Mouse (Mus musculus) embryonic facial prominence, embryonic 11.5 days (tissue): Measurements from ENCODE around the gene Gm9945. TPM values are rescaled to one million over a fixed set of nuclear protein-coding genes. Genes with fewer than 3 reads are reported as not detected.

Experiments
- ATAC-seq: fragments of 200-750 bp; cut with Nextera tagmentation; replicated peaks from 2 replicates; pipeline ENCODE4 v1.8.0; 2017; ENCODE audit warnings: low read depth; ENCODE audit not compliant: insufficient number of reproducible peaks, low FRiP score, low TSS enrichment
- DNase-seq: peaks from one replicate; pipeline ENCODE4 v3.0.0-alpha.2; 2015; ENCODE audit warnings: low spot score
- H3K27ac ChIP-seq: fragments of 300-500 bp; sonication (generic); replicated peaks from 2 replicates; pipeline ENCODE4 v1.5.1; 2014; ENCODE audit warnings: mild to moderate bottlenecking, low read depth, low read length, control low read depth
- H3K27me3 ChIP-seq: fragments of 300-500 bp; sonication (generic); 2 replicates; pipeline ENCODE4 v1.6.1; 2014; ENCODE audit warnings: mild to moderate bottlenecking, low read length, moderate library complexity, mixed read lengths; ENCODE audit not compliant: control insufficient read depth, insufficient read depth
- H3K36me3 ChIP-seq: fragments of 300-500 bp; sonication (generic); replicated peaks from 2 replicates; pipeline ENCODE4 v1.6.1; 2014; ENCODE audit warnings: low read depth, mild to moderate bottlenecking, low read length, moderate library complexity, mixed read lengths; ENCODE audit not compliant: control insufficient read depth, insufficient read depth
- H3K4me1 ChIP-seq: fragments of 300-500 bp; sonication (generic); 2 replicates; pipeline ENCODE4 v1.6.1; 2014; ENCODE audit warnings: low read length, mixed read lengths; ENCODE audit not compliant: control insufficient read depth, insufficient read depth
- H3K4me2 ChIP-seq: fragments of 300-500 bp; sonication (generic); 2 replicates; pipeline ENCODE4 v1.6.1; 2014; ENCODE audit warnings: low read depth, mild to moderate bottlenecking, control low read depth, low read length, moderate library complexity
- H3K4me3 ChIP-seq: fragments of 300-500 bp; sonication (generic); 2 replicates; pipeline ENCODE4 v1.5.1; 2014; ENCODE audit warnings: low read depth, low read length, control low read depth
- H3K9ac ChIP-seq: fragments of 300-500 bp; sonication (generic); replicated peaks from 2 replicates; pipeline ENCODE4 v1.6.1; 2014; ENCODE audit warnings: mild to moderate bottlenecking, control low read depth, low read length
- H3K9me3 ChIP-seq: fragments of 300-500 bp; sonication (generic); replicated peaks from 2 replicates; pipeline ENCODE4 v1.6.1; 2016; ENCODE audit warnings: mild to moderate bottlenecking, low read length, inconsistent platforms, mixed read lengths; ENCODE audit not compliant: control insufficient read depth
- WGBS: fragments of 180-500 bp; shearing (Covaris S2); extraction: QIAGEN DNeasy Blood & Tissue Kit; methylation state at CpG from one replicate; pipeline ENCODE4 v1.1.7; 2014; 5-methylcytosine and 5-hydroxymethylcytosine counted together
- polyA plus RNA-seq: library from polyadenylated mRNA; unstranded; fragments of >200 nt; fragmentation: Nextera tagmentation; extraction: Ambion mirVana; gene quantifications from 2 replicates; pipeline ENCODE4 v1.2.1, GENCODE M21; 2014

Gm9945 gene
- polyA plus RNA-seq, 1 experiment from 2014 or later = not detected

GRCm38 (mm10) chr11:53452396-53452795, 27.6 kb upstream of the Gm9945 start:
- Histone ChIP-seq H3K36me3 (no peaks in the 10 kb centered on the region), H3K27me3 (peaks cover 2% of the 10 kb centered on the region; the same call in 1 of the 2 replicates), H3K9me3 (no peaks in the 10 kb centered on the region), H3K4me3 (no peak overlapping the region), H3K9ac (no peak overlapping the region), H3K4me1 (no peaks in the 10 kb centered on the region), H3K4me2 (no peak overlapping the region), H3K27ac (no peak overlapping the region)
- WGBS = 96% methylated on average over 9 of the region's 9 CpGs
- no peak for ATAC-seq
- no peak for DNase-seq

- Histone ChIP-seq H3K36me3 (no peaks in the 10 kb centered on the region), H3K27ac (no peak overlapping the region), H3K27me3 (peaks cover 5% of the 10 kb centered on the region; the same call in 1 of the 2 replicates), H3K9me3 (no peaks in the 10 kb centered on the region), H3K4me2 (no peak overlapping the region), H3K4me3 (no peak overlapping the region), H3K4me1 (no peaks in the 10 kb centered on the region), H3K9ac (no peak overlapping the region)
- 86% methylated on average over 5 of the region's 5 CpGs for WGBS
- DNase-seq (no peak), ATAC-seq (no peak)
Observed at GRCm38 (mm10) chr11:53453031-53453430, 26.9 kb upstream of the Gm9945 start.

GRCm38 (mm10) chr11:53456474-53457371, 23.2 kb upstream of the Gm9945 start, which contains the start of the genes Gm10447 and Shroom1:
Gm10447 (minus strand) TSS chr11:53457110.
Shroom1 (plus strand) TSS chr11:53457205.
- Histone ChIP-seq H3K4me1 (no peaks in the 10 kb centered on the region), H3K4me2 (peak within 1 kb of the TSS; percentile 84), H3K36me3 (no peaks in the 10 kb centered on the region), H3K9ac (peak within 1 kb of the TSS; percentile 67), H3K27me3 (peaks cover 9% of the 10 kb centered on the region), H3K9me3 (no peaks in the 10 kb centered on the region), H3K4me3 (peak within 1 kb of the TSS; percentile 51), H3K27ac (no peak within 1 kb of the TSS)
- peak; percentile 77 for DNase-seq
- ATAC-seq = peak; percentile 77
- 3% methylated on average over 42 of the region's 42 CpGs for WGBS

GRCm38 (mm10) chr11:53457372-53457954, 22.5 kb upstream of the Gm9945 start:
- peak overlapping the region; percentile 51 for H3K4me3 ChIP-seq
- H3K4me2 ChIP-seq = peak overlapping the region; percentile 84
- peak overlapping the region; percentile 67 for H3K9ac ChIP-seq
- H3K36me3 ChIP-seq = no peaks in the 10 kb centered on the region
- 5% methylated on average over 29 of the region's 29 CpGs for WGBS
- no peaks in the 10 kb centered on the region for H3K4me1 ChIP-seq
- peaks cover 16% of the 10 kb centered on the region for H3K27me3 ChIP-seq
- no peaks in the 10 kb centered on the region for H3K9me3 ChIP-seq
- peak; percentile 22 for DNase-seq
- H3K27ac ChIP-seq = no peak overlapping the region
- ATAC-seq = peak; percentile 27; the same call in 1 of the 2 replicates

- Histone ChIP-seq H3K36me3 (no peaks in the 10 kb centered on the region), H3K4me3 (no peak overlapping the region), H3K9ac (no peak overlapping the region), H3K4me1 (peaks cover 7% of the 10 kb centered on the region; the same call in 1 of the 2 replicates), H3K4me2 (no peak overlapping the region), H3K27me3 (peaks cover 29% of the 10 kb centered on the region), H3K27ac (no peak overlapping the region), H3K9me3 (no peaks in the 10 kb centered on the region)
- WGBS = 63% methylated on average over 3 of the region's 3 CpGs
- ATAC-seq (no peak), DNase-seq (no peak)
Observed at GRCm38 (mm10) chr11:53458996-53459395, 21.0 kb upstream of the Gm9945 start.

DNA sequence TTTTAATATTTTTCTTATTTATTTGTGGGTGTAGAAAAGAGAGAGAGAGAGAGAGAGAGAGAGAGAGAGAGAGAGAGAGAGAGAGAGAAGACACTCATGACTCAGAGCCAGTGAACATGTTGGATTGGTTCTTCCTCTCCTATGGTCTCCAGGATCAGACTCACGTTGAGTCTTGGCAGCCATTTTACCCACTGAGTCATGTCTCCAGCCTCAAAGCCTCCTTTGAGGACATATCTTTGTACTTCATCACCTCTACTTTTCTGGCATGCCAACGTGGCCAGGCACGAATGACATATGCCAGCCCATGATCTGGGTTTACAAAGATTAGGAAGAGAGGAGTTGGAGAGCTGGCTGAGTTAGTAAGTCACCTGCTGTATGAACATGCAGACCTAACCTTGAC, 19.8 kb upstream of the Gm9945 start:
- H3K9me3 ChIP-seq = no peaks in the 10 kb centered on the region
- no peak overlapping the region for H3K4me3 ChIP-seq
- H3K4me2 ChIP-seq = no peak overlapping the region
- DNase-seq = no peak
- H3K27ac ChIP-seq = no peak overlapping the region
- H3K36me3 ChIP-seq = no peaks in the 10 kb centered on the region
- 81% methylated on average over 3 of the region's 3 CpGs for WGBS
- no peak for ATAC-seq
- H3K4me1 ChIP-seq = peaks cover 7% of the 10 kb centered on the region; the same call in 1 of the 2 replicates
- peaks cover 41% of the 10 kb centered on the region for H3K27me3 ChIP-seq
- no peak overlapping the region for H3K9ac ChIP-seq

GRCm38 (mm10) chr11:53461727-53462126, 18.2 kb upstream of the Gm9945 start:
- no peaks in the 10 kb centered on the region for H3K9me3 ChIP-seq

More at GRCm38 (mm10) chr11:53461727-53462126, 18.2 kb upstream of the Gm9945 start:
- Histone ChIP-seq H3K9ac (no peak overlapping the region), H3K27ac (no peak overlapping the region), H3K27me3 (peaks cover 50% of the 10 kb centered on the region), H3K4me1 (peaks cover 7% of the 10 kb centered on the region; the same call in 1 of the 2 replicates), H3K4me2 (no peak overlapping the region), H3K4me3 (no peak overlapping the region), H3K36me3 (no peaks in the 10 kb centered on the region)
- DNase-seq = no peak
- no peak for ATAC-seq
- WGBS = 18% methylated on average over 5 of the region's 5 CpGs
